Mouse (Mus musculus) retina, adult 2 months (tissue): ENCODE results near the gene Itprid1.

Experiments used
- DNase-seq: peaks from one replicate; pipeline ENCODE4 v3.0.0-alpha.2; 2012; ENCODE audit warnings: low read depth, low spot score

Itprid1 gene

DNA sequence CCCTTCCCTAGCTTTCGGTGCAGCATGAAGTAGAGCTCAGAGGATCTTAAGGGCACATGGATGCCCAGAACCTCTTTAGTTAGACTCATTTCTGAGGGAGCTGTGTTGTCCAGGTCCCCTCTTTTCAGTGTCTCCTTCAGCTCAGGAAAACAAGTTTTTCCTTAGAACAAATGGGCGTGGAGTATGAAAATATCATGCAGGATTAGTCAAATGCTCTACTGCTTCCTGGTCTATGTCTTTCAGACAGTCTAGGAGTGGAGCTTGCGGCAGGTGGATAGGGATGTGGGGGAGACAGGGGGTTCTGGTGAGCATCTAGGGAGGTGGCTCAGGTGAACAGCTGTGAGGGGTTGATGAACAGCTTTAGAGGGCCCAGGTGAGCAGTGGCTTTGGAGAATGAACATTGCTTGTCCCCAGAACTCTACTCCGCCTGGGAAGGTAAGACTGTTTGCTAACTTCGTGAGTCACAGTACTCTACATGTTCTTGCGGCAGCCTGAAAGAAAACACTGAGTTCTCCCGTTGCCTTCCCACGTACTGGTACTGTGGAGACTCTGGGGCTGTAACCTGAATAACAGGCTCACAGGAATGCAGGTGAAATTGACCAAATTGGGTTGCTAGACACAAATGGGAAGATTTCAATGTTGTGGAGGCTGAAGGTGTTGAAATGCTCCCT lies at the start of gene Itprid1:
Gene Itprid1, plus strand, starts transcription at position 246 of the 671 bp plus-strand sequence.
- no peak for DNase-seq

DNA sequence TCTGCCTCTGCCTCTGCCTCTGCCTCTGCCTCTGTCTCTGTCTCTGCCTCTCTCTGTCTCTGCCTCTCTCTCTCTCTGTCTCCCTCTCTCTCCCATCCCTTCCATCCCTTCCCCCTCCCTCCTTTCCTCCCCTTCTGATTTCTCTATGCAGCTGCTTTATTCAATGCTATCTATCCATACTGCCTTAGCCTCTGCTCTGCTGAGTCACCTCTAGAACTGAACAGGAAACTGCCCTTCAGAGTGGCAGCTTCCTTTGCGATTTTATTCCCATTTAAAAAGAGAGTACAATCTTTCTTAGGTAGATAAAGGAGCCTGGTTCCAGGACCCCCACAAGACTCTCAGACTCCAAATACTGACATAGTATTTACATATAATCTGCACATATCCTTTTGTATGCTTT lies 47.1 kb upstream of the Itprid1 start:
- DNase-seq: no peak

DNA sequence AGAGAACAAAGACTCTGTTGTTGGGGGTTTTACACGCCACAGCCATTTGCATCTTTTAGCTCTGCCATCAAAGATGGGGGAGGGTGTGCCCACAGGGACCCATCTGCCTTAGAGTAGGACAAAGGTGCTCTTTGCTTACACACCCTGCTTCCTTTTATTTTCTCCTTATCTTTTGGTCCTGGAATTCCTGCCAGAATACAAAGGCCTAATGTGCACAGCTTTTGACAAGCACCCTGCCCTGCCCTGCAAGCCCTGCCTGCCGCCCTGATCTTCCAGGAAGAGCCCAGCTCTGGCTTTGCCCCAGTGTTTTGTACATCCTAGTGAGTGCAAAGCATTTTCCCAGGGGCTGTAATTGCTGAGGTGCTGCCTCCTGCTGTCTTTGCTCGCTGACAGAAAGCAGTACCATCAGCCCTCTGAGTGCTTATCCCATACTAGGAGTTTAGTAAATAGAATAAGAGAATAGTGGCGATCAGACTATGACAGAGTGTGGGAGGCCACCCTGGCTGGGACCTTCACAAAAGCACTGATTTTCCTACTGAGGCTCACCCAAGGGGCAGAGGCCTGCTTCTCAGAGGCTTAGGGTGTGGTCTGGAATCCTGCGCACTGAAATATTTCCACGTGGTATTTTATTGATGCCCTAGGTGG lies 44.7 kb upstream of the Itprid1 start:
- DNase-seq: no peak

DNA sequence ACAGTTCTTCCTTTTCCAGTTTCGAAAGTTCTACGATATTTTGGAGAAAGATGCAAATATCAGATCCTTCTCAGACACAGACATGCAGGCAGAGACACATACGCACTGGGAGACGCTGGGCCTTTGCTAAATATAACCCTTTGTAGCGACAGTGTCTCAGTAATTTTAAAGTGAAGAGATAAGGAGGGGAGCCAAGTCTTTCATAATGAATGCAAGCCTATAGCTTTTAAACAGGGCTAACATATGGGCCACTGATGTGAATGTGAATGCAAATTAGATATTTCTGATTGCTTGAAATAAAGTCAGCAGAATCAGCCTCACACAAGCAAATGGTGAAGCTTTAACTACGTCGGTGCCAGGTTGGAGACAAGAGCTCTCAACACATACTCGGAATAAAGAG lies 44.2 kb upstream of the Itprid1 start:
- DNase-seq: no peak

DNA sequence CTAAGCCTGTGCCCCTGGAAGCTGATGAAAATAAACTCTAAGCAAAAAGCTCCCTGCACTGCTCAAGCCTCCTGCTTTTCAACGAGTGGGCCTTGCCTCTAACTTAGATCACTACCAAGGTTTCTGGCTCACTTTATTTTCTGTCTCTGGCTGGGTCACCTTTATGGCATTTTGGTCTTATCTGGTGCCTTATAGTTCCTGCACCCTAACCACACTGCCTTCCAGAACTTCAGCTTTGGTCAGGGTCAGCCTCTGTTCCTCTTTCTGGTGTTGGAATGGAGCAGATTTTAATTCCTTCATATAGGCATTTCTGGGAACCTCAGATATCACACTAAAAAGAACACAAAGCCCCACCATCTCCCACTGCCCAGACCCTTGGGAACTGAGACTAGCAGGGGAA lies 34.0 kb upstream of the Itprid1 start:
- DNase-seq: no peak

DNA sequence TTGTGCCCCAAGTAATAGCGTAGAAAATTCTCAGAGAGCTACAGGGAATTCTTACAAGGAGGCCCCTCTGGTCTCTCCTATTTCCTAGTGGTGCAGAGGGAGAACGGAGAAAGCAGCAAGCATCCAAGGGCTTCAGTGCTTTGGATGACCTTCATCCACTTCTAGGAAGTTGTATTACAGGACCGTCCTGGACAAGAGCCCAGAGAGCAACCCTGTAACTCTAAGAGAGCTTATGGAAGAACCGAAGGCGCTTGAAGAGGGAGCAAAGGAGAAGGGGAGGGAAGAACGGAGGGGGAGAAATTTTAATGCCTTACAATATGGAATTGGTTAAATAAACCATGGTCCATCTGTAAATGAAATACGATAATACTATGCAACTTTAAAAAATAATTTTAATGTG lies 33.3 kb upstream of the Itprid1 start:
- DNase-seq: no peak

DNA sequence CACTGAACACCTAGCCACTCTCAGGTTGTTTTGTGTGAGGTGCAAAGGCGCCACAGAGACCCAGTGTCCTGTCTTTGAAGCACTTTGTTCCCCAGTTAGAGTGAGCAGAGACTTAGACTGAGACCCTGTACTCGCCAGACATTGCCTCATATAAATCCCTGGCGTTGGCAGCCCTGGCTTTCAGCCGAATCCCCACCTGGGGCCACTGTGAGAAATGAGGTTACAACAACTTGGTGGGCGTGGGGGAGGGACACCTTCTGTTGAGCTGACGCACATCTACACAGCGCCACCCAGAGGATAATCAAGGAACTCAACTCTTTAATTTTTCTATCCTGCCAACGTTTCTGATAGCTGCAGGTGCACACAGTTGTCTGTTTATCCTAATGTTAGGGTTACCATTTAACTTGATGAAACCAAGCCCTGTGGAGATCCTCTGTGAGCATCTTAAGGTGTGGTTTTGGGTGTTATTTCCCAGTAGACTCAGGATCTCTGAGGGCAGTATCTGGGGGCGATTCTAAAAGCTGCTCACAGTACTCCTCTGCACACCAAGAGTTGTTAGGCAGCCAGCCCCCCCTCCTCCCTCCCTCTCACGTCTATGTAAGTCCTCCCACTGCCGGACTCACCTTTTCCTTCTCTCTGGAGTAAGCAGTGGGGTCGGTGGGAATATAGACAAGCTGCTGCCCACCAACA lies 32.6 kb upstream of the Itprid1 start:
- no peak for DNase-seq

DNA sequence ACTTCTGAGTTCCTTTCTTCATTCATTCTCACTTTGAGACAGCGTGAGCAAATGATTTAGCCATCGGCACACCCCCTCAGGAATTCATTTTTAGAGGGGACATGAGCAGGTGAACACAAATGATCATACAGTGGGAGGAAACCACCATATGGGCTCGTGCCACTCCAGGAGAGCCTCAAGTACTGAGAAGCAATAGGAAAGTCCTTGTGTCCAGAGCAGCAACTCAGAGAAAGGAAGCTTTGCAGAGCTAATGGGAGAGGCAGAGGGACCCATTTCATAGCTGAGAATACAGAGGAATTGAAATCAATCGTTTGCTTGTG lies 32.1 kb upstream of the Itprid1 start:
- no peak for DNase-seq

DNA sequence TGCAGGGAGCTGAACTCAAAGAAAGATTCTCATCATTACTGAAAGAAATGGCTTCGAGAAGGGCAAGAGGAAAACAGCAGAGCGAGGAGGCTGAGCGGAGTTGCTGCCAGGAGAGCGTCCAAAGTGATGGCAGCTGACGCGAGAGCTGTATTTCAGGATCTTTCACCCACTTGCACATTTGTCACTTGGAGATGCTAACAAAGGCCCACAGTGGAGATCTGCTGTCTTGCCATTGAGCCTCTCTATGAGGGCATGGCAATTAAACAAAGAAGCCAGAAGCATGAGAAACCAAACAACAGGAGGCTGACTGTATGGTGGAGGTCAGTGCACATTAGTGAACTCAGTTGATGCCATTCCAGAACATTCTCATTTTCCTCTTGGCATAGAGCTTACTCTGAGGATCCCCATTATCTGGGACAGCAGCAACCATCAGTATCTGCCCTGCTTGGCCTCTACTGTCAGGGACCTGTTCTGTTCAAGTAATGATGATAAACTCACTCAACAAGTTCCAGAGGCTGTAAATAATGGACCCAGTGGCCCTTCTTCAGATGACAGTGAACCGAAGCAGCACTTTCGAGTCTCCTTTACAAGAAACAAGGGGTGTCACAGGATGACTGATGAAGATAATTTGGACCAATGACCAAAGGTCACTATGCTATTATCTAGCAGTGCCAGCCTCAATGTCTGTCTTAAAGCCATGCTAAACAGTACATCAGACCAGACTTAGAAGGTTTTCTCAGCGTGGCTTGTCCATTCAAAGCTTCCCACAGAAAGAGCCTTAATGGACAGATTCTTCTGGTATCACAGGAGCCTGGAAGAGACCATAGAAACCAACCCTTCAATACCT lies 31.2 kb upstream of the Itprid1 start:
- DNase-seq: no peak

DNA sequence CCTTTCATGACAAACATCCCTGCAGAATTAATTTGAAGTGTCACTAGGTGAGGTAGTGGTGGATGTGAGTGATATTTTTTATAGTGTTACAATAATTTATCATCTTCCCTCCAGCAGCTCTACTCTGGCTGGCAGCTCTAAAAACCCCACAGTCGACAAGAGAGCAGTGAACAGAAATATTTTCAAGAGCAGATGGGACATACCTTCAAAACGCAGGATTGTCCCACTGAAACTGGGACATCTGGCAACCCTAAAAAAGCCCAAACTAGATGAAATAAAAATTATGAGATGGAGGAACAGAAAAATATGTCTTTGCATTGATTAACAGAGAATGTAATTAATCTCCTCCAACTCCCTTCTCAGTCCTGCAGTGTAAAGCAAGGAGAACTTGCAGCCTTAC lies 30.2 kb upstream of the Itprid1 start:
- DNase-seq: no peak

DNA sequence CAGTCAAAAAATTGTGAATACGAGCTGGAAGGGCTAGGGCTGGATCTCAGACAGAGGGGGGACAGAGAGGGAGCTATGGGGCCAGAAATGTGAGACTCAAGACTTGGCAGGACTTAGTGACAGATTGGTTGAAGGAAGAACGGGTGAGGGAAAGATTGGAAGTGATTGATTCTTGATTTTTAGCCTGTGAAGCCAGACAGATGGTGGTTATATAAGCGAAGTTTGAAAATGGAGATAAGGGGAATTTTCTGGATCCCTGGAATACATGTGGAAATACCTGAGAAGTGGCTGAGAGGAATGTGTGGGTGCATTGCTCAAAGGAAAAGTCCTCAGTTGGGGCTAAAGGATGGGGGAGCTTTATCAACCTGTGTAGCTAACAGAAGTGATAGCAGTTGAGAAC lies 28.0 kb upstream of the Itprid1 start:
- DNase-seq: no peak

DNA sequence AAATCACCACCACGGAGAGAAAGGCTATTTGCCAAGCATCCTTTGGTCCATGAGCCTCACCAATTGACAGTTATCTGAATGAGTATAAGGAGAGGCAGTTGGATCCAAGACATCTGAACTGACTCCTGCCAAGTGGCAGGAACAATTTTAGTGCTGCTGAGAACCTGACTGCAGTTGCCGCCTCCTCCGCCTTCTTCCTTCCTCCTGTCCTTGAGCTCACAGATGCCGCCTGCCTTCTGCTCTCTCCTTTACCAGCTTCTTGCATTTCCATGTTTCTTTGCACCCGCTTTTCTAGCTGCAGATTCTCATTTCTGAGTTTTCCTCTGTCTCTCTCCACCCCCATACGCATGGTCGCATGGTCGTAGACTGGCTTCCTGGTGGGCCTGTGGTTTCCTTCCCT lies 25.5 kb upstream of the Itprid1 start:
- DNase-seq: no peak

DNA sequence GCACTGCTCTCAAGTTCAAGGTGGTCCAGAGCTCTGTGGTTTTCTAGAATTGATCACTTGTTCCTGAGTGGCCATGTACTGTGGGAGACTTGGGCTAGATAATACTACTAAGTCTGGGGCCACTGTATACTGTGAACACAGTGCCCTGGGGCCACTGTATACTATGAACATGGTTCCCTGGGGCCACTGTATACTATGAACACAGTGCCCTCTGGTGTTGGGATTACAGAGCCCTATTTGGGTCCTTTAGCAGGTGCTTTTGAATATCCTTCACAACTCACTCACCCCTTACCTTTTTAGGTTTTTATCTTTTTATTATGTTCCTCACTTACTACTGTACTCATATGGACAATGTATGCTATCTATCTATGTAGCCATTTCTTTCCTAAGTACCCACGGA lies 24.3 kb upstream of the Itprid1 start:
- DNase-seq: no peak

DNA sequence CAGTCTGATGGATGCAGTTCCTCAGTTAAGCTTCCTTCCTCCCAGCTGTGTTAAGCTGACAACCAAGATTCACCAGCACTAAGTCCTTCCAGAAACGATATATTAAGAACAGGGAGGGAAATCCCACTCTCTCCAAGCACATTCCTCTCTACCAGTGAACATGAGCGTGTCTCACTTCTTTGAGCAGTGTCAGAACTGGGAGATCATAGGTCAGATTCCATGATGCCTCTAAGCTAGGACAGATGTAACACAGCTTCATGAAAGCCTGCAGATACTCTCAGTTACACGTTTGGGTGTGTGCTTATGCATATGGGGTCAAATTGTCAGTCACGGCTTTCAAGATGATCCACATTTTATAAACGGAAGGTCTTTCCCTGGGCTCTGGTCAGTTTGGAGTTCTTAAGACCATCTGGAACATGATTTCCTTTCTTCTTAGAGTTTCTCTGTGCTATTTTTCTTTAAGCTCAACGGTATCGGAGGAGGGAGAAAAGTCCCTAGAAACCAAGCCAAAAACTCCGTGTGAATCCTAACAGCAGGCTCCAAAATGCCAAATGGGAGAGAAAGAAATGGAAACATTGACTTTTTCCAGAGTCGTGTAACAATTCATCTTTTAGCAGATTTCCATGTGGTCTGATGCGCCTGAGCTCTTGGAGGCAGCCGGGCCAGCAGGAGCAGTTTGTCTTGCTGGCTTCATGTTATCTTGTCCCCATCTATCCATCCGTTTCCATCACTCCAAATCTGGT lies 22.3 kb upstream of the Itprid1 start:
- DNase-seq: no peak

DNA sequence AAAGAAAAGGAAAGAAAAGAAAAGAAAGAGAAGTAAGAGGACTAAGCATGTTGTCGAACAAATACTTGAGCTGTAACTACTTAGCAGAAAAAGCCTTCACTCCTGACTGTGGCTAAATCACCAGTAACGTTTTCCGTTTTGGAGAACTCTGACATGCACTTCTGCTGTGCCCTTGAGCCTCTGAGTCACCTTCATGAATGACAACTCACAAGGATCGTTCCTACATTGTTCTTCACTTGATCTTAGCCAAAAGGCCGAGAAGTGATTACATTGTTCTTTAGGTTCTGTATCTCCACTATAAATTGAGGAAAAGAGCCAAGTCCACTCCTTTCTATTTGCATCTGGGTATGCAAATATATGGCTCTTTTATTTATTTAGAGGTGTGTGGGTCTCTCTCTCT lies 19.8 kb upstream of the Itprid1 start:
- DNase-seq: no peak

DNA sequence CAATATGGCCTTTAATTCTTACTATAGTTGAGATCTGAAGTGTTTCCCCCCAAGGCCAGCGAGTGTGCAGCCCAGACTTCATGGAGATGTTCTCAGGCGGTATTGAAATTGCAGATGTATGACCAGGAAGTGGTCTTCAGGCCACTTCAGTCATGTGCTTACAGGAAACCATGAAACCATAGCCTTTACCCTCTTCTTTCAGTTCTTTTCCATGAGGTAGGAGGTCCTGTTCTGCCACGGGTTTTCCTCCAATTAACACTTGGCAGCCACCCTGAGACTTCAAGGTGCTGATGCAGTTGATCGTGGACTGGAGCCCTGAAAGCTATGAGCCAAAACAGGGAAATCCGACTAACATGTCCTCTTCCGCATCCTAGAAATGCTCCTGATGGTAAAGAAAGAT lies 7.0 kb upstream of the Itprid1 start:
- DNase-seq: no peak

DNA sequence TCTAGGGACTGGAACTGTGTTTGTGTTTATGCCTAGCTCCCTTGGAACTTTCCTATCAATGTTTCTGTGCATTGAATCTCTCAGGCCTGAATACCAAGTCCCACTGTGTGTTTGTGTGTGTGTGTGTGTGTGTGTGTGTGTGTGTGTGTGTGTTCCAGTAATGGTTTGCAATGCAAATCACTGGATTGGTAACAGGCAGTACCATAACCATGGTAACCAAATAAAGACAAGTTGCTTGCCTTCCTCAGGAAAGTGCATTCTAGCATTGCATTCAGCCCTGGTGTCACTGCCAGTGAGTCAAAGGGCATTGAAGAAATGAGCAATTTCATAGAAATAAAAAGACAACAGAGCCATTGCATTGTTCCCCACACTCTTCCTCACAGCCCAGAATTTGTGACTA lies 15.9 kb downstream of the Itprid1 start:
- DNase-seq: no peak

DNA sequence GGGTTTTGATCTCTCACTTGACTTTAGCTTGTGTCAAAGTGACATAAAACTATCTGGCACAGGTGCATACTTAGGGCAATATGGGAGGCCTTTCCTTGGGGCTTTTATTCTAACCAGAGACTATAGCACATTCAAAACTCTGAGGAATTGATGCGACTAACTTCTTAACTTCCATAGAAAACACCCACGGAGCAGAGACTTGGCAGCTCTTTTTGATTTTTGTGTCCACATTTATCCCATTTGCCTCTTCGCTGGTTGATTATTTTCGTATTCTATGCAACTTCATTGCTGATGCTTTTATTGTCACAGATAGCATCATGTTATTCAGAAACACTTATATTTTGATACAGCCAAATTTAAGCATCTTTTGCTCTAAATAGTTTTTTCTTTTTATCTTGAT lies 19.4 kb downstream of the Itprid1 start:
- no peak for DNase-seq

DNA sequence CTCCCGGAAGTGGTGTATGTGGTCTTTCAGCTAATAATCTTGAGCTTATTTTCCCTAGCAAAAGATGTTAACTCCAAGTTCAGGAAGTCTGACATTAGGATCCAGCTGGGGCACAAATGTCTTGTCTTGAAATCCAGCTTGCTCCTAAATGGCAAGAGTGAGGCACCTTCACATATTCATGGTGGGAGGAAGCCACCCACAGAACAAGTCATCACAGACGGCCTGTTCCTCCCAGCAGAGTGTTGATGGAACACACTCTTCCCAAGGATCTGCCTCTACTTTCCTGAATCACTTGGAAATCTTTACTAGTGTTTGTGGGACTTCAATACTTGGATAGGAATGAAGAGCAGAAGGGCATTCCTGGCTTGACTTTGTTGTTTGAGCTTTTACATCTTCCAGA lies 28.5 kb downstream of the Itprid1 start:
- no peak for DNase-seq

DNA sequence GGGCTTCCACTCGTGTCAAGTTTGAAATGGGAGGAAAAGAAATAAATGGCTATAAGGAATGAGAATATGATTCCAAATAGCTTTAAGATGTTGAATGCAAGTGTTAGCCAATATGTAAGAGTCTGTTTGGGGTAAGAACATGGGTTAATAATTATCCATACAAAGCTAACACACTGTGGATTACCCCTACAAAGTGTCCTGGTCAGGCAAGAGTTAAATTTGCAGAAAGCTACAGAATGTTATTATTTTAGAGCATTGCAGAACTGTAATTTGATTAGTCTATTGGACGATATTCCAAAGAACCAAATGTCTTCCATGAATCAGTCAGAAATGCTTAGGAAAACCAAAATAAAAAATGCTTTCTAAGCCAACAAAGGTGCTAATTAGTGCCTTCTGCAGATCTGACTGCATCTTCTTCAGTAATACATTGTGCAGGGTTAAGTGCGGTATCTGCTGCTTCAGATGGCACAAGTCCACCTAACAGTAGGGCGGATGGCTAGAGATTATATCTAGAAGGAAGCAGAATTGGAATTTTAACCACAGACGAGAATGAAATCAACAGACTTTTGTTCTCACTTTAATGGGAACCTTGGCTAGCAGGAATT lies 42.8 kb downstream of the Itprid1 start:
- no peak for DNase-seq

DNA sequence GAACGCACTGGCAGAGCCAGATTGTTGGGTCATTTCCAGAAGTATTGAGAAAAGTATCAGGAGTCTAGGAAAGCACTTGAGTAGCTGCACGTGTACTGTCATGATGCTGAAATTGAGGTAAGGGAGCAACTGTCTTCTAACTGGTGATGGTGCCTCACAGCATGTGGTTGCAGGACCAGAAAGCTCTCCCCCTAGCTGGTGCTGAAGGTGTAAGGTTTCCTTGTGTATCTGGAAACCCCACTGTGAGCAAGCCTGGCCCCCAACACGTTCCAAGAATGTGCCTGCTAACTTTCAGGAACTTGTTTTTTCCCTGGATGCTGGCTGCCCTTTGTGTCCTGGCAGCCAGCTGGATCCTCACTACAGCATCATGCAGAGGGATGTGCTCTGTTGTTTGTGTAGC lies 44.2 kb downstream of the Itprid1 start:
- no peak for DNase-seq
